Comparison of ENCODE assay signal across 27 mouse cellular contexts in the genomic region with DNA sequence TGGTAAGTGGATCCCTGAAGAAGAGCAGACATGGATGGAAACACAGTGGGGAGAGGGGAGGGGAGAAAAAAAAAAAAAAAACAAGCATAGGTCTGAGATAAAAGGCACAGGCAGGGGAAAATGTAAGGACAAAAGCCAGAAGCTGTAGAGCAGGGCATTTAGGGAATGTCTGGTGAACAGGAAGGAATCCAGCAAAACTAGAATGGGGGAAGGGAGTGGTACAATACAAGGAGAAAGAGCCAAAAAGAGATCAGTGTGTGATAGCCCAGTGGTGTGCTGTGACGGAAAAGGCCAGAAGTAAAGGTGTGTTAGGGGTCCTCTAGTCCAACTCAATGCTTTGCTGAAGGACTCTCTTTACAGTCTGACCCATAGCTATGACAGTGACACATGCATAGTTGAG. TPM values are rescaled to one million over a fixed set of nuclear protein-coding genes. Genes with fewer than 3 reads are reported as not detected.
A peak's percentile ranks its signal among the peaks of the same experiment; 100 is the strongest.
DNase-seq lines count a peak whose midpoint lies in the region; ATAC-seq and TF ChIP-seq lines count a peak whose summit lies in the region.
"Had no signal": no experiment of that assay in that cellular context is flagged by ENCODE, and none has a peak within 500 bp of the region (broad histone marks: within the 10 kb centered on the region; RNA-seq: fewer than 3 reads in every experiment).

No protein-coding gene starts in this region.

- no peak overlapping the region for H3K4me3 ChIP-seq in heart, embryonic 13.5 days
- no peak overlapping the region for H3K4me3 ChIP-seq in midbrain, embryonic 11.5 days (ENCODE audit: low read depth, low read length)
- H3K4me3 ChIP-seq in midbrain, postnatal 0 days (ENCODE audit: low read depth, low read length): no peak overlapping the region
- H3K4me3 ChIP-seq in embryonic facial prominence, embryonic 14.5 days (ENCODE audit: low read depth, low read length): no peak overlapping the region
- H3K4me3 ChIP-seq: embryonic facial prominence, embryonic 13.5 days; gastrocnemius, adult 2 months; heart, embryonic 15.5 days had no signal

- H3K27ac ChIP-seq in heart, embryonic 13.5 days (replicated peaks): peak overlapping the region; percentile 26; the same call in 1 of the 2 replicates
- no peak overlapping the region for H3K27ac ChIP-seq in midbrain, embryonic 11.5 days (ENCODE audit: low read depth, low read length)
- no peak overlapping the region for H3K27ac ChIP-seq in midbrain, postnatal 0 days (ENCODE audit: low read depth, low read length)
- no peak overlapping the region for H3K27ac ChIP-seq in embryonic facial prominence, embryonic 14.5 days (replicated peaks; ENCODE audit: low read depth, low read length)
- H3K27ac ChIP-seq: embryonic facial prominence, embryonic 13.5 days; gastrocnemius, adult 2 months; heart, embryonic 15.5 days; hindbrain, embryonic 14.5 days; hindbrain, postnatal 0 days had no signal

- H3K4me2 ChIP-seq in heart, embryonic 13.5 days: no peak overlapping the region
- H3K4me2 ChIP-seq in midbrain, embryonic 11.5 days: no peak overlapping the region
- H3K4me2 ChIP-seq in midbrain, postnatal 0 days (ENCODE audit: low read depth, low read length, poor library complexity, severe bottlenecking): no peak overlapping the region
- no peak overlapping the region for H3K4me2 ChIP-seq in embryonic facial prominence, embryonic 14.5 days (ENCODE audit: low read depth, low read length)
- H3K4me2 ChIP-seq: embryonic facial prominence, embryonic 13.5 days; heart, embryonic 11.5 days; heart, embryonic 15.5 days; hindbrain, embryonic 14.5 days had no signal

- TF ChIP-seq CTCF in midbrain, postnatal 0 days (IDR thresholded peaks at IDR 0.05): no peak

- intact Hi-C loops in heart, postnatal 25 days (cut with DNase I): loop anchor here (10.0 kb wide), 1 partner anchor 619 kb away; no protein-coding TSS in a partner anchor

- no peaks in the 10 kb centered on the region for H3K36me3 ChIP-seq in heart, embryonic 13.5 days
- no peaks in the 10 kb centered on the region for H3K36me3 ChIP-seq in midbrain, embryonic 11.5 days (ENCODE audit: control insufficient read depth, insufficient read depth, low read length)
- no peaks in the 10 kb centered on the region for H3K36me3 ChIP-seq in midbrain, postnatal 0 days (ENCODE audit: insufficient read depth, low read length)
- no peaks in the 10 kb centered on the region for H3K36me3 ChIP-seq in embryonic facial prominence, embryonic 14.5 days (ENCODE audit: control insufficient read depth, insufficient read depth, low read length)
- H3K36me3 ChIP-seq: embryonic facial prominence, embryonic 13.5 days; G1E; heart, embryonic 15.5 days had no signal

- WGBS in heart, embryonic 13.5 days: 59% methylated on average over 1 of the region's 1 CpGs
- WGBS in midbrain, embryonic 11.5 days: 89% methylated on average over 1 of the region's 1 CpGs
- WGBS in midbrain, postnatal 0 days: 91% methylated on average over 1 of the region's 1 CpGs
- 63% methylated on average over 1 of the region's 1 CpGs for WGBS in embryonic facial prominence, embryonic 14.5 days

- H3K9me3 ChIP-seq in heart, embryonic 13.5 days: no peaks in the 10 kb centered on the region
- H3K9me3 ChIP-seq in midbrain, embryonic 11.5 days (ENCODE audit: control insufficient read depth, low read length): no peaks in the 10 kb centered on the region
- H3K9me3 ChIP-seq in midbrain, postnatal 0 days (ENCODE audit: low read length): no peaks in the 10 kb centered on the region
- H3K9me3 ChIP-seq in embryonic facial prominence, embryonic 14.5 days (ENCODE audit: control insufficient read depth, low read length): no peaks in the 10 kb centered on the region
- H3K9me3 ChIP-seq: embryonic facial prominence, embryonic 13.5 days; G1E; heart, embryonic 15.5 days had no signal

- H3K9ac ChIP-seq in heart, embryonic 13.5 days: no peak overlapping the region
- no peak overlapping the region for H3K9ac ChIP-seq in midbrain, embryonic 11.5 days (ENCODE audit: low read length)
- H3K9ac ChIP-seq in midbrain, postnatal 0 days (replicated peaks; ENCODE audit: low read length, poor library complexity, severe bottlenecking): no peak overlapping the region
- H3K9ac ChIP-seq in embryonic facial prominence, embryonic 14.5 days (ENCODE audit: low read depth, low read length): no peak overlapping the region
- H3K9ac ChIP-seq: embryonic facial prominence, embryonic 13.5 days; forebrain, postnatal 0 days; heart, embryonic 15.5 days; hindbrain, embryonic 14.5 days had no signal

- ATAC-seq in heart, embryonic 13.5 days (ENCODE audit: extremely low read depth, insufficient number of reproducible peaks, low FRiP score, low TSS enrichment): no peak; the same call in 1 of the 2 replicates
- no peak for ATAC-seq in midbrain, embryonic 11.5 days (ENCODE audit: low FRiP score)
- no peak for ATAC-seq in midbrain, postnatal 0 days (ENCODE audit: low FRiP score)
- ATAC-seq in embryonic facial prominence, embryonic 14.5 days (ENCODE audit: low read depth): no peak
- ATAC-seq: activated CD4-positive, CD25-positive, alpha-beta regulatory T cell, adult 4 months; forebrain, embryonic 14.5 days; forebrain, postnatal 0 days; hindbrain, postnatal 0 days; inflammation-experienced regulatory T-cells, adult 6 months; Patski had no signal

- no peaks in the 10 kb centered on the region for H3K27me3 ChIP-seq in heart, embryonic 13.5 days (replicated peaks)
- no peaks in the 10 kb centered on the region for H3K27me3 ChIP-seq in midbrain, embryonic 11.5 days (ENCODE audit: control insufficient read depth, insufficient read depth, low read length)
- H3K27me3 ChIP-seq in midbrain, postnatal 0 days (ENCODE audit: insufficient read depth, low read length): no peaks in the 10 kb centered on the region
- no peaks in the 10 kb centered on the region for H3K27me3 ChIP-seq in embryonic facial prominence, embryonic 14.5 days (replicated peaks; ENCODE audit: control insufficient read depth, insufficient read depth, low read length)
- H3K27me3 ChIP-seq: embryonic facial prominence, embryonic 13.5 days; heart, embryonic 15.5 days; Patski had no signal

- DNase-seq in heart, postnatal 25 days (ENCODE audit: low spot score): no peak
- peak; percentile 64 for DNase-seq in midbrain, embryonic 11.5 days (ENCODE audit: low spot score, missing footprints)
- no peak for DNase-seq in midbrain, postnatal 0 days (ENCODE audit: low spot score)
- peak; percentile 42 for DNase-seq in embryonic facial prominence, embryonic 14.5 days (ENCODE audit: low spot score)
- no peak for DNase-seq in cerebellum, adult 9-10 months
- DNase-seq in right cerebral cortex, postnatal 36 days (ENCODE audit: low spot score in 2 of 2): no peak
- DNase-seq: adrenal gland, adult 8-10 months; adrenal gland, postnatal 25 days; cerebellum, adult 11-12 months; cerebellum, adult 8-10 months; cerebellum, postnatal 25 days; forebrain, postnatal 0 days; gastrocnemius, adult 2 months; gastrocnemius, postnatal 14 days; heart, postnatal 10 days; heart, postnatal 4 days had no signal

- peaks cover 15% of the 10 kb centered on the region for H3K4me1 ChIP-seq in heart, embryonic 13.5 days
- H3K4me1 ChIP-seq in midbrain, embryonic 11.5 days (ENCODE audit: control insufficient read depth, insufficient read depth, low read length): no peaks in the 10 kb centered on the region
- H3K4me1 ChIP-seq in midbrain, postnatal 0 days (ENCODE audit: insufficient read depth, low read length): no peaks in the 10 kb centered on the region
- H3K4me1 ChIP-seq in embryonic facial prominence, embryonic 14.5 days (ENCODE audit: control insufficient read depth, insufficient read depth, low read length): no peaks in the 10 kb centered on the region
- H3K4me1 ChIP-seq: embryonic facial prominence, embryonic 13.5 days had no signal

RNA-seq across cellular contexts. Expression of gene Nabp1, which starts 8.1 kb away (rescaled TPM):
- polyA plus RNA-seq in heart, embryonic 13.5 days (2015; fragmentation: Nextera tagmentation; extraction: Ambion mirVana): 12.7 and 14.9 TPM in 2 replicates
- total RNA-seq in heart, postnatal 25 days (2021): 10 to 100 TPM; 33.6 to 37.4 TPM
- polyA plus RNA-seq in midbrain, embryonic 11.5 days (2014; fragmentation: Nextera tagmentation; extraction: Ambion mirVana): 8.1 and 9.0 TPM in 2 replicates
- 3.5 and 6.1 TPM in 2 replicates for total RNA-seq in midbrain, postnatal 0 days (2014; rRNA removed)
- polyA plus RNA-seq in midbrain, postnatal 0 days (2015; fragmentation: Nextera tagmentation; extraction: Ambion mirVana): 4.1 and 4.3 TPM in 2 replicates
- polyA plus RNA-seq in embryonic facial prominence, embryonic 14.5 days (2014; fragmentation: Nextera tagmentation; extraction: Ambion mirVana): 6.2 and 9.8 TPM in 2 replicates

Comparison
In these comparisons a context has a peak if more than half of its experiments do, and no peak if none do; other contexts are left out.
1. DNase-seq: peak in midbrain, embryonic 11.5 days (single experiment) and embryonic facial prominence, embryonic 14.5 days (single experiment); none in heart, postnatal 25 days (single experiment), midbrain, postnatal 0 days (single experiment), cerebellum, adult 9-10 months (single experiment) and right cerebral cortex, postnatal 36 days (0 of 2).